Mouse (Mus musculus) midbrain, embryonic 10.5 days (tissue): Measurements from ENCODE around the gene Cog4. TPM values are rescaled to one million over a fixed set of nuclear protein-coding genes. Genes with fewer than 3 reads are reported as not detected.
"Not testable (repeated sequence)": the region's sequence is repeated elsewhere in the genome, so short reads cannot be mapped to it uniquely, and the experiment has no call there.

Experiments used
- DNase-seq: peaks from one replicate; pipeline ENCODE4 v3.0.0-alpha.2; 2017; ENCODE audit warnings: low spot score
- H3K27ac ChIP-seq: fragments of 300-500 bp; sonication (generic); replicated peaks from 2 replicates; pipeline ENCODE4 v1.5.1; 2016; ENCODE audit warnings: mild to moderate bottlenecking
- H3K27me3 ChIP-seq: fragments of 300-500 bp; sonication (generic); 2 replicates; pipeline ENCODE4 v1.6.1; 2016; ENCODE audit warnings: low read depth, mild to moderate bottlenecking; ENCODE audit not compliant: poor library complexity, severe bottlenecking
- H3K36me3 ChIP-seq: fragments of 300-500 bp; sonication (generic); 2 replicates; pipeline ENCODE4 v1.6.1; 2016; ENCODE audit warnings: mild to moderate bottlenecking, moderate library complexity
- H3K4me1 ChIP-seq: fragments of 300-500 bp; sonication (generic); 2 replicates; pipeline ENCODE4 v1.6.1; 2016
- H3K4me3 ChIP-seq: fragments of 300-500 bp; sonication (generic); 2 replicates; pipeline ENCODE4 v1.5.1; 2016; ENCODE audit warnings: mild to moderate bottlenecking, moderate library complexity
- H3K9me3 ChIP-seq: fragments of 300-500 bp; sonication (generic); replicated peaks from 2 replicates; pipeline ENCODE4 v1.6.1; 2016; ENCODE audit warnings: mild to moderate bottlenecking
- WGBS: fragments of 180-500 bp; shearing (Covaris S2); methylation state at CpG from one replicate; pipeline ENCODE4 v1.1.7; 2016; 5-methylcytosine and 5-hydroxymethylcytosine counted together
- polyA plus RNA-seq: library from polyadenylated mRNA; unstranded; fragments of >200 nt; fragmentation: Nextera tagmentation; extraction: Ambion mirVana; gene quantifications from 2 replicates; pipeline ENCODE4 v1.2.1, GENCODE M21; 2016

The Cog4 gene
- polyA plus RNA-seq, 1 experiment from 2014 or later: 78.2 TPM

DNA sequence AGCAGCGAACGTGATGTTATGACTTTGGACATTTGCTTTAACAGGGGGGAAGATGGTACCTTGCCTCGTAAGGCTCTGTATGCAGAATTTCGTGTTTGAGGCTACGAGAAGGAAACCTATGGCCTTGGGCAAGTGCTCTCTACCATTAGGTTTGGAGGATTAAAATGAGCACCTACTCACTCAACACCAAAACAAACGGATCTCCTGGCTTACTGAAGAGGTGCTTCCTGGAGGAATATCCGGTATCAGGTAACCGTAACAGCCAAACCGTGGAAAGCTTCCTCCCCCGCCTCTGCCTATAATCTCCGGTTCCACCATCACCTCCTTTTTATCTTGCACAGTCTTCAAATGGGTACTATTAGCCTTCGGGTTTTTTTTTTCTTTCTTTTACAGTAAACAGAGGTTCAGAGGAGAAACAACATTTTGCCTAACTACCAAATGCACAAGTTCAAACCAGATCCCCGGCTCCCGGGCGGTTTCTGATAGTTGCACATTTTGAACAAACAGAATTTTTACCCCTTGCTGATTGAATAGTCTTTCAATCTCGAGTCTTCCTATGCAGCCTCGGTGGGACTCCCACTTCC is 487 bp upstream of the Cog4 start:
- H3K27me3 ChIP-seq: no peaks in the 10 kb centered on the region
- no peaks in the 10 kb centered on the region for H3K9me3 ChIP-seq
- H3K4me1 ChIP-seq: peaks cover 26% of the 10 kb centered on the region
- no peak for DNase-seq
- H3K27ac ChIP-seq: peak overlapping the region; percentile 98
- peaks cover 57% of the 10 kb centered on the region for H3K36me3 ChIP-seq
- H3K4me3 ChIP-seq: peak overlapping the region; percentile 94
- WGBS: 15% methylated on average over 17 of the region's 17 CpGs

DNA sequence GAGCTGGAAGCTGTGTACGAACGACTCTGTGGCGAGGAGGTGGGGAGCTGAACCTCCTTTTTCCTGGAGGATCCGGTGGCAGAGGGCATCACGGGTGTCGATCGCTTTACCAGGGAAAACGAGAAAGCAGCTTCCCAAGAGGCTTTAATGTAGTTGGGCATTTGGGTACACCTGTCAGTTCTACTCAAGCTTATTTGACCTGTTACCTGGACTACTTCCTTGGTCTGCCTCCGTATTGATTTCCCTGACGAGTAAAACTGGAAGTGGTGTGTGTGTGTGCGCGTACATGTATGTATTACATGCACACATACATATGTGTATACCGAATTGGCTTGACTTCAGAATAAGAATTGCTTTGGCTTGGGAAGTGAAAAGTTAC is 760 bp downstream of the Cog4 start:
- no peak for DNase-seq
- 2% methylated on average over 13 of the region's 13 CpGs for WGBS
- H3K9me3 ChIP-seq: no peaks in the 10 kb centered on the region
- peak overlapping the region; percentile 98 for H3K27ac ChIP-seq
- peaks cover 57% of the 10 kb centered on the region for H3K36me3 ChIP-seq
- no peaks in the 10 kb centered on the region for H3K27me3 ChIP-seq
- peak overlapping the region; percentile 94 for H3K4me3 ChIP-seq
- peaks cover 26% of the 10 kb centered on the region for H3K4me1 ChIP-seq

DNA sequence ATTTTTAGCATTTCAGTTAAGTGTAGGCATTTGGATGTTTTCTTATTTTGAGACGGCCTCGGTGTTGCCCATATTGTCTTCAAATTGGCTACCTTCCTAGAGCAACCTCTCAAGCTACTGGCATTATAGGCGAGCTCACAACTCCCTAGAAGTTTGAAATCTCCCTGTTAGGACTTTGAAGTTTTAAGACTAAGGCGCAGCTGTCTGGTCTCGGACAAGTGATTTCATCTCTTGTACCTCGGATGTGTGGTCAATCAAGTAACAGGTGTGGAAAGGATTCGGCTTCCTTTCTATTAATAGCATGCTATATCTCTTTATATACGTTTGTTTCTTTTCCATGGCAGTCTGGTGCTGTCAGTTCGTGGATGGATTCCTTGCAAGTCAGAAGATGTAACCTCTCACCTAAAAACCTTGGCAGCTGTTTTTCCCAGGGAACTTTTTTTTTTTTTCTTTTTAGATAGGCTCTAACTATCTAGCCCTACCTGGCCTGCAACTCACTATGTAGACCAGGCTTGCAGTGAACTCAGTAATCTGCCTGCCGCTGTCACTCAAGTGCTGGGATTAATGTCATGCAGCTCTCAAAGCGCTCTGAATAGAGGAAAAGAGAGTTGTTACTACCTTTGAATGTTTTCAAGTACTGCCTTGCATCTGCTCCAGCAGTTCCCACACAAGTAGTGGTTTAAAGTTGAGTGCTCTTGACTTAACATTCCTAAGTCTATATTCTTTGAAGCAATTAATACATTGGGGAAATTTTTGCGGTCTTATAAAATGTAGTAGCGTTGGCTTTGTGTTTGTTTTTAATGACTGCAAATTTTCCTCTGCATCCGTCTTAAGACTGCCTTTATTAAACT is 1.5 kb downstream of the Cog4 start:
- Histone ChIP-seq H3K4me1 (peaks cover 26% of the 10 kb centered on the region), H3K9me3 (no peaks in the 10 kb centered on the region), H3K36me3 (peaks cover 57% of the 10 kb centered on the region), H3K27ac (peak overlapping the region; percentile 98; the same call in 1 of the 2 replicates), H3K27me3 (no peaks in the 10 kb centered on the region), H3K4me3 (peak overlapping the region; percentile 94)
- 66% methylated on average over 14 of the region's 14 CpGs for WGBS
- no peak for DNase-seq

DNA sequence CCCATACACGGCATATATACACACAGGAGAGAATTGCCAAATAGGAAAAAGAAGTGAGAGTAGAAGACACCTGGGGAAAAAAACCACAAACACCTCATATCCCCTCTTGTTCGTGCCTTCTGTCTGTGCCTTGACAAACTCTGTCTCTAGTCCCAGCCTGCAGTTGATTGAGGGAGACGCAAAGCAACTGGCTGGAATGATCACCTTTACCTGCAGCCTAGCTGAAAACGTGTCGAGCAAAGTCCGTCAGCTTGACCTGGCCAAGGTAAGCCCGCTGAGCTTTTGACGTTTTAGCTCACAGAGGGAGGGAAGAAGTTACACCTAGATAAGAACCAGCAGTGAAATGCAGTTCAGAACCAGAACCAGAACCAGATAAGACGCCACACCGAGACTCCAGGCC is 4.8 kb downstream of the Cog4 start:
- H3K9me3 ChIP-seq: no peaks in the 10 kb centered on the region
- H3K4me1 ChIP-seq: peaks cover 12% of the 10 kb centered on the region
- no peak overlapping the region for H3K27ac ChIP-seq
- peaks cover 67% of the 10 kb centered on the region for H3K36me3 ChIP-seq
- no peak overlapping the region for H3K4me3 ChIP-seq
- WGBS: 95% methylated on average over 10 of the region's 10 CpGs
- no peaks in the 10 kb centered on the region for H3K27me3 ChIP-seq
- no peak for DNase-seq

DNA sequence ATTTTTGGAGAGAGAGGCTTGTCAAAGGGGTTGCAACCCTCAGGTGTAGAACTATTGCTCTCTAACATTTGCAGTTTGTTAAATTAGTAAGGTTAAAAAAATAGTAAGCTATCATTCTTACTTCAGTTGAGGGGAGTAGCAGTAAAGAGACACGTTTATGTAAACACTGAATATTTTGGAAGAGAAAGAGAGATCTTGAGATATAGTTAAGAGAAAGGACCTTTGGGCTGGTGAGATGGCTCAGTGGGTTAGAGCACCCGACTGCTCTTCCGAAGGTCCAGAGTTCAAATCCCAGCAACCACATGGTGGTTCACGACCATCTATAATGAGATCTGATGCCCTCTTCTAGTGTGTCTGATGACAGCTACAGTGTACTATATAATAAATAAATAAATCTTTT is 9.7 kb downstream of the Cog4 start:
- H3K9me3 ChIP-seq, H3K4me1 ChIP-seq, H3K27me3 ChIP-seq, H3K4me3 ChIP-seq, DNase-seq, H3K27ac ChIP-seq: not testable (repeated sequence)
- WGBS: 90% methylated on average over 4 of the region's 4 CpGs
- H3K36me3 ChIP-seq: peaks cover 98% of the 10 kb centered on the region

DNA sequence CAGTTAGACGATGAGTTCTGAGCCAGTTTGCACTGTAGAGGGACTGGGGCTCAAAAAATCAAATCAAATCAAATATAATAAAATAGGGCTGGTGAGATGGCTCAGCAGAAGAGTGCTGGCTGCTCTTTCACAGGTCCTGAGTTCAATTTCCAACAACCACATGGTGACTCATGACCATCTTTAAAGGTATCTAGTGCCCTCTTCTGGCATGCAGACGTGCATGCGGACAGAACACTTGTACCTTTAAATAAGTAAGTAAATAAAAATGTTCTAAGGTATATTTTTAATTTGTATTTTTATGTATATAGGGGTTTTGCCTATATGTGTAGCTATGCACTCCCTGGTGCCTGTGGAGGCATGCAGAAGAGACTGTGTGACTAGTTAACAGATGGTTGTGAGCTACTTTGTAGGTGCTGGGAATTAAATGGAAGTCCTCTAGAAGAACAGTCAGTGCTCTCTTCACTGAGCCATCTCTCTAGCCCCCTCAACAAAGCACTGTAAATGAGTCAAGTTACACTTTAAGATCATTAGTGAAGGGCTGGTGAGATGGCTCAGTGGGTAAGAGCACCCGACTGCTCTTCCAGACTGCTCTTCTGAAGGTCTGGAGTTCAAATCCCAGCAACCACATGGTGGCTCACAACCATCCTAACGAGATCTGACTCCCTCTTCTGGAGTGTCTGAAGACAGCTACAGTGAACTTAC is 10.5 kb downstream of the Cog4 start:
- H3K4me1 ChIP-seq: no peaks in the 10 kb centered on the region
- H3K27me3 ChIP-seq: no peaks in the 10 kb centered on the region
- DNase-seq: no peak
- peaks cover 97% of the 10 kb centered on the region for H3K36me3 ChIP-seq
- H3K9me3 ChIP-seq: no peaks in the 10 kb centered on the region
- H3K4me3 ChIP-seq: no peak overlapping the region
- WGBS: 92% methylated on average over 5 of the region's 5 CpGs
- no peak overlapping the region for H3K27ac ChIP-seq

DNA sequence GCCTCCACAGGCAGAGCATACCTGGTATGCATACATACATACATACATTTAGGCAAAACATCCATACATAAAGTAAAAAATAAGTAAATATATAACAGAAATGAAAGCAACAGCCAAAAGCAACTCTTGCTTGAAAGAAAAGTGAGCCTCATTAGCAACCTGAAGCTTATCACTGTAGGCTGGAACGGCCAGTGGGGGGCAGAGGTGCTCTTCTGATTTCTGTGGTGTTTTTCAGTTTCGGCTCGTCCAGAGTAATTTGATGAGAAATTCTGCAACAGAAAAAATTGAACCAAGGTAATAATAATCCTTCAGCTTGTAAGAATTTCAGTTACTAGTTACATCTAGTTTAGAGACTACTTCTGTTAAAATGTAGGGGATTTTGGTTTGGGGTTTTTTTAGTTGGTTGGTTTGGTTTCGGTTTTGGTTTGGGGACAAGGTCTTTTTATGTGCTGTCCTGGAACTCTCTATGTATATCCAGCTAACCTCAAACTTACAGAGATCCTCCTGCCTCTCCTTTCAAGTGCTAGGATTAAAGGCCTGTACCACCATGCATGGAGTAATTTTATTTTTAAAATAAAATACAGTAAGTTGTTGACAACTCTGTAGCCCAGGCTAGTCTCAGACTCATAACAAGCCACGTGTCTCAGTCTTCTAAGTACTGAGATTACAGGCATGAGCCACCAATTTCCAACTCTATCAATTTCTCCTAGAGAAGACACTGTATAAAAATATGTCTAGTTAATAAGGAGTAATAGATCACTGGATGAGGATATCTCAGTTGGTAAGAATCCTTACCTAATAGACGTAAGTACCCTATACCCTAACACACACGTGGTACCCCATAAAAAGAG is 13.5 kb downstream of the Cog4 start:
- Histone ChIP-seq H3K36me3 (peaks cover 97% of the 10 kb centered on the region), H3K9me3 (no peaks in the 10 kb centered on the region), H3K4me1 (no peaks in the 10 kb centered on the region), H3K27me3 (no peaks in the 10 kb centered on the region), H3K27ac (no peak overlapping the region), H3K4me3 (no peak overlapping the region)
- DNase-seq: no peak
- WGBS: 90% methylated on average over 7 of the region's 7 CpGs

DNA sequence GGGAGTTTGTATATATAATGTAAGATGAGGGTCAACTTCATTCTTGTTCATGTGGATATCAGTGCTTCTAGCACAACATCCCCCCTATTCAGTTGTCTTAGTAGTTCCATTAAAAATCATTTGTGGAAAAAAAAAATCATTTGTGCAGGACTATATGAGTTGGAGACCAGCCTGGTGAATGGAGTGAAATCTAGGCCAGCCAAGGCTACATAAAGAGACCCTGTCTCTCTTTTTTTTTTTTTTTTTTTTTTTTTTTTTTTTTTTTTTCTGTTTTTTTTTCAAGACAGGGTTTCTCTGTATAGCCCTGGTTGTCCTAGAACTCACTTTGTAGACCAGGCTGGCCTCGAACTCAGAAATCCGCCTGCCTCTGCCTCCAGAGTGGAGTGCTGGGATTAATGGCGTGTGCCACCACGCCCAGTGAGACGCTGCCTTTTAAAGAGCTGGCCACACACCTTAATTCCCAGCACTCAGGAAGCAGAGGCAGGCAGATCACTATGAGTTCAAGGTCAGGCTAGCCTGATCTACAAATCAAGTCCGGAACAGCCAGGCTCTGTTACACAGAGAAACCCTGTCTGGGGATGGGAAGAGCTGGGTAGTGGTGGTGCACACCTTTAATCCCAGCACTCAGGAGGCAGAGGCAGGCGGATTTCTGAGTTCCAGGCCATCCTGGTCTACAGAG is 15.1 kb downstream of the Cog4 start:
- 92% methylated on average over 7 of the region's 7 CpGs for WGBS
- DNase-seq, H3K27me3 ChIP-seq, H3K9me3 ChIP-seq, H3K4me1 ChIP-seq, H3K27ac ChIP-seq, H3K4me3 ChIP-seq: not testable (repeated sequence)
- H3K36me3 ChIP-seq: peaks cover 98% of the 10 kb centered on the region

DNA sequence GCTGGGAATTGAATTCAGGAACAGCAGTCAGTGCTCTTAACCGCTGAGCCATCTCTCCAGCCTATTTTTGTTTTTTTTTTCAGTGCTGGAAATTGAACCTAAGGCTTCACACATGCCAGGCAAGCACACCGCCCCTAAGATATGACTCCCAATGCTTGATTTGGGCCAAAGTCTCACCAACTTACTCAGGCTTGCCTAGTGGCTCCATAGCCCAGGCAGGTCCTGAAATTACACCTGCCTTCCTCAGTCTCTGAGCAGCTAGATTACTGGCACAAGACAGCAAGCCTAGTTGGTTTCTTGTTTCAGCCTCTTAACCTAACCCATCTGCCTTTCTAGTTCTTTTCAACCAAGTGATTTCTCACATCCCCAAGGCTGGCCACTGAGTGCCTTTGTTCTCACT is 24.1 kb downstream of the Cog4 start:
- no peaks in the 10 kb centered on the region for H3K9me3 ChIP-seq

DNA sequence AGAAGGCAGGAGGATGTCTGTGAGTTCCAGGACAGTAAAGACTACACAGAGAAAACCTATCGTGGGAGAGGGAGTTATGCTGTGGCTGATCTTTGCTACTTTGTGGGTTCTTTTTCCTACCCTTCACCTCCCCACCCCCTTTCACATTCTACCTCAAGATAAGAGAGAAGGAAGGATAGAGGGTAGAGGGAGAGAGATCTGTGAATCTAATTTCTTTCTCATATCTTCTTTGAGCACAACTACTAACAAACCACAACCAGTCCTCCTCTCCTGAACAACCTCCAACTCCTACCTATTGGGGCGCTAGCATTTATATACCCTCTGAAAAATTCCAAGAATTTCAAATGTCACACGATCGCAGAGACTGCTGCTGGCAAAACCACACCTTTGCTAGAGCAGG is 31.5 kb downstream of the Cog4 start:
- Histone ChIP-seq H3K9me3 (no peaks in the 10 kb centered on the region), H3K4me3 (no peak overlapping the region), H3K36me3 (peaks cover 100% of the 10 kb centered on the region), H3K27me3 (no peaks in the 10 kb centered on the region), H3K4me1 (no peaks in the 10 kb centered on the region), H3K27ac (no peak overlapping the region)
- no peak for DNase-seq
- WGBS: 92% methylated on average over 4 of the region's 4 CpGs

More for the DNA sequence above, 24.1 kb downstream of the Cog4 start:
- H3K4me1 ChIP-seq: no peaks in the 10 kb centered on the region
- no peak overlapping the region for H3K4me3 ChIP-seq
- H3K36me3 ChIP-seq: peaks cover 100% of the 10 kb centered on the region
- H3K27me3 ChIP-seq: no peaks in the 10 kb centered on the region
- H3K27ac ChIP-seq: no peak overlapping the region
- WGBS: 94% methylated on average over 2 of the region's 2 CpGs
- DNase-seq: no peak

DNA sequence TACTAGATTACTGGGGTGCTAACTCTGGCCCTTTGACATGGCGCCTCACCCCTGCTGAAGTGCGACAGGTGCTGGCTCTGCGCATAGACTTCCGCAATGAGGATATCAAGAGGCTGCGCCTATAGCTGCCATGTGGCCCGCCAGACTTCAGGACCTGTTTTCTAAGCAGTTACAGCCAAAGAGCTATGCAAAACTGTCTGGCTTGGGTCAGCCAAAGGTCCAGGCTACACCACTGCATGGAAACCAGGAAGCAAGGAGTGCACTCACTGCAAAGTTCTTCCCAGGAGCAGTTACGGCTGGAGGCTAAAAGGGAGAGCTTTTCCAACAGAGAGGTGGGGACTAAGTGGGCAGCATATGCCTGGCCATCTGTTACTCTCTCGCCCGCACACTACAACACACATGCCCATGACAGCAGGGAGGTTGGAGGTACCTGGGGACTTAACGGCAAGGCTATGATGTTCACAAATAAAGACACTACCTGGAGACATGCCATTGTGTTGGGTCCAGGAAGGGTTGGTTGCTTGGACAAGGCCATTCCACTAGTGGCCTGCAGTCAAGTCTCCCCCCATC is 35.4 kb downstream of the Cog4 start:
- no peak for DNase-seq
- Histone ChIP-seq H3K4me1 (no peaks in the 10 kb centered on the region), H3K36me3 (peaks cover 100% of the 10 kb centered on the region), H3K27me3 (no peaks in the 10 kb centered on the region), H3K4me3 (no peak overlapping the region), H3K9me3 (no peaks in the 10 kb centered on the region), H3K27ac (no peak overlapping the region)
- WGBS: 97% methylated on average over 10 of the region's 10 CpGs

DNA sequence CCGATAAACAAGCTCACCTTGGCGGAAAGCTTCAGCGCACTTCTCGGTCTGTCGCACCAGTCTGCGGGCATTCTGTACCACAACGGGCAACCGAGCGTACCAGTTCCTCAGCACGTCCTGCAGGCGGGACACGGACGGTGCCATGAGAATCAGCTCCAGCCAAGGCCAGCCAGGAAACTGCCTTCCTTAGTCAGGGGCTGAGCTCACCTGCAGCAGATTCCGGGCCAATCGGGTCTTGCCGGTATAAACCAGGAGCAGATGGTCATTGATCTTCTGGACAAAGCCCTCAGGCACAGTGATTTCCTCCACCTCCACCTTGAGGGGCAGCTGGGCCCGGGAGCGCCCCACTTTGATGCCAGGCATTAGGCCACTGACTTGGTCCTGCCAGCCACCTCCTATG is 37.4 kb downstream of the Cog4 start:
- Histone ChIP-seq H3K27me3 (no peaks in the 10 kb centered on the region), H3K4me3 (no peak overlapping the region), H3K36me3 (peaks cover 98% of the 10 kb centered on the region), H3K27ac (no peak overlapping the region), H3K4me1 (no peaks in the 10 kb centered on the region), H3K9me3 (no peaks in the 10 kb centered on the region)
- DNase-seq: no peak
- WGBS: 96% methylated on average over 18 of the region's 18 CpGs
